Mouse (Mus musculus) liver, embryonic 14.5 days (tissue): Measurements from ENCODE around the gene Arl13b. TPM values are rescaled to one million over a fixed set of nuclear protein-coding genes. Genes with fewer than 3 reads are reported as not detected.
A peak's percentile ranks its signal among the peaks of the same experiment; 100 is the strongest.

Source experiments
- ATAC-seq: fragments of 200-750 bp; cut with Nextera tagmentation; 2 replicates; pipeline ENCODE4 v1.8.0; 2017; ENCODE audit warnings: moderate number of reproducible peaks, mild to moderate bottlenecking, moderate library complexity; ENCODE audit not compliant: insufficient read depth
- DNase-seq, 3 experiments: peaks; one replicate each; pipeline ENCODE4 v3.0.0-alpha.2; 2012 to 2013; ENCODE audit warnings: low read depth in 3 of 3, low spot score in 3 of 3
- H3K27ac ChIP-seq: fragments of 300-500 bp; sonication (generic); 2 replicates; pipeline ENCODE4 v1.5.1; 2014; ENCODE audit warnings: moderate library complexity, mild to moderate bottlenecking, control low read depth, inconsistent platforms
- H3K27me3 ChIP-seq: fragments of 300-500 bp; sonication (generic); 2 replicates; pipeline ENCODE4 v1.6.1; 2014; ENCODE audit warnings: mild to moderate bottlenecking, low read length, moderate library complexity; ENCODE audit not compliant: control insufficient read depth, insufficient read depth
- H3K36me3 ChIP-seq: fragments of 300-500 bp; sonication (generic); replicated peaks from 2 replicates; pipeline ENCODE4 v1.6.1; 2014; ENCODE audit warnings: low read depth; ENCODE audit not compliant: control insufficient read depth, insufficient read depth
- H3K4me1 ChIP-seq, 2 experiments: fragments of 200-500 bp in 1 of 2; fragments of 300-500 bp in 1 of 2; sonication (generic) in 1 of 2; replicated peaks; 2 replicates each; pipeline ENCODE4 v1.6.1; 2012 to 2014; ENCODE audit warnings: antibody characterized with exemption in 1 of 2, inconsistent platforms in 1 of 2, low read length in 1 of 2; ENCODE audit not compliant: control insufficient read depth in 2 of 2, insufficient read depth in 2 of 2
- H3K4me2 ChIP-seq: fragments of 300-500 bp; sonication (generic); 2 replicates; pipeline ENCODE4 v1.6.1; 2014; ENCODE audit warnings: low read depth, mild to moderate bottlenecking, control low read depth, moderate library complexity
- H3K4me3 ChIP-seq, 2 experiments: fragments of 200-500 bp in 1 of 2; fragments of 300-500 bp in 1 of 2; sonication (generic) in 1 of 2; 2 replicates each; pipeline ENCODE4 v1.5.1; 2012 to 2014; ENCODE audit warnings: low read depth in 2 of 2, low read length in 2 of 2, mild to moderate bottlenecking in 2 of 2, control low read depth in 1 of 2, inconsistent platforms in 1 of 2, moderate library complexity in 1 of 2; ENCODE audit not compliant: insufficient read depth in 1 of 2
- H3K9ac ChIP-seq: fragments of 300-500 bp; sonication (generic); replicated peaks from 2 replicates; pipeline ENCODE4 v1.6.1; 2014; ENCODE audit warnings: mild to moderate bottlenecking, control low read depth, moderate library complexity
- H3K9me3 ChIP-seq: fragments of 300-500 bp; sonication (generic); 2 replicates; pipeline ENCODE4 v1.6.1; 2016; ENCODE audit warnings: low read length, mixed read lengths; ENCODE audit not compliant: control insufficient read depth
- CTCF ChIP-seq: IDR thresholded peaks from 2 replicates; pipeline ENCODE4 v1.5.1; 2016; ENCODE audit warnings: antibody characterized with exemption, low read depth, control low read depth
- EP300 ChIP-seq: IDR thresholded peaks from 2 replicates; pipeline ENCODE4 v1.6.1; 2016; ENCODE audit warnings: antibody characterized with exemption, low read depth
- WGBS: fragments of 180-500 bp; shearing (Covaris S2); extraction: QIAGEN DNeasy Blood & Tissue Kit; methylation state at CpG from one replicate; pipeline ENCODE4 v1.1.7; 2014; ENCODE audit not compliant: insufficient replicate concordance; 5-methylcytosine and 5-hydroxymethylcytosine counted together
- polyA plus RNA-seq, 2 experiments: library from polyadenylated mRNA; depleted of rRNA in 1 of 2; stranded (reverse) in 1 of 2; unstranded in 1 of 2; fragments of >200 nt; fragmentation: Nextera tagmentation in 1 of 2; extraction: Ambion mirVana in 1 of 2; gene quantifications; 2 replicates each; pipeline versions ENCODE4 v1.2.1 to v1.2.3; 2012 to 2014

Arl13b gene
- polyA plus RNA-seq, 2 experiments = 1.9 to 4.3 TPM

DNA sequence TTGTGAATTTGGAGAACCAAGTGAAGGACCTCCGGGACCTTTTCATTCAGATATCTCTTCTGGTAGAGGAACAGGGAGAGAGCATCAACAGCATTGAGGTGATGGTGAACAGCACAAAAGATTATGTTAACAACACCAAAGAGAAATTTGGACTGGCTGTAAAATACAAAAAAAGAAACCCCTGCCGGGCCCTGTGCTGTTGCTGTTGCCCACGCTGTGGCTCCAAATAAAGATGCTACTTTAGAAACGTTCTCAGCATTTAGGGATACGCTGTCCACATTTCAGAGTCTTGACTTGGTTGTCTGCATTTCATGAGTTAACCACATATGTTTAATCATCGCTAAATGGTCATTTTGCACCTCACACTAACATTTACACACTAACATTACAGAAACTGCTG lies 24.4 kb downstream of the Arl13b start:
- Histone ChIP-seq H3K9me3 (no peaks in the 10 kb centered on the region), H3K4me2 (no peak overlapping the region), H3K9ac (no peak overlapping the region), H3K4me1 (no peaks in the 10 kb centered on the region), H3K27me3 (no peaks in the 10 kb centered on the region), H3K4me3 (no peak overlapping the region), H3K36me3 (no peaks in the 10 kb centered on the region), H3K27ac (no peak overlapping the region)
- no peak for DNase-seq
- ATAC-seq = no peak
- TF ChIP-seq EP300 (no peak), CTCF (no peak)
- 85% methylated on average over 6 of the region's 6 CpGs for whole genome bisulfite sequencing

GRCm38 (mm10) chr16:62814491-62814890 lies 32.3 kb downstream of the Arl13b start, which contains the start of gene Stx19:
Gene Stx19, plus strand, starts transcription at chr16:62814676.
- no peaks in the 10 kb centered on the region for H3K36me3 ChIP-seq
- DNase-seq (no peak), ATAC-seq (no peak)
- H3K27ac ChIP-seq = no peak within 1 kb of the TSS
- no peaks in the 10 kb centered on the region for H3K9me3 ChIP-seq
- no peaks in the 10 kb centered on the region for H3K27me3 ChIP-seq
- no peak within 1 kb of the TSS for H3K4me2 ChIP-seq
- H3K4me1 ChIP-seq = 0 out of 4 replicates have a peak, but pooled peaks cover 0 to 2% of the 10 kb centered on the region in 2 experiments
- no peak within 1 kb of the TSS for H3K9ac ChIP-seq
- WGBS = 61% methylated on average over 5 of the region's 5 CpGs
- no peak within 1 kb of the TSS for H3K4me3 ChIP-seq
- TF ChIP-seq EP300 (no peak), CTCF (no peak)

DNA sequence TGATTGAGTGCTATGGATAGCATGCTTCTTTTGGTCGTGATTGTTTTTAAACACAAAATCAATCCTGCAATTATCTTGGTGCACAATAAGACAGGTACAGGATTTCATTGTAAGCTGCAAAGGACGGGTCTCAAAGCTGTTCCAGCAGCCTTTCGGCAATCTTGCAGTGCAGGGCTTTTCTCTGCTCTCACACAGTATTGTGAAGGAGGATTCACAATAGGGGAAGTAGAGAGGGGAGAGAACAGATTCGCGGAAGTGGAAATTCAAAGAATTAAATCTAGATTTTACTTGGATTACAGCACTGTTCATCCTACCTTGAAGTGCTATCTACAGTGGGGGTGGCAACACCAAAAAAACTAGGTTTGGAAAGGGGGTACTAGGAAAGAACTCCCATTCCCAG lies 33.0 kb downstream of the Arl13b start:
- no peak overlapping the region for H3K4me3 ChIP-seq
- H3K4me2 ChIP-seq = no peak overlapping the region
- TF ChIP-seq CTCF = no peak
- TF ChIP-seq EP300 = no peak
- no peak overlapping the region for H3K9ac ChIP-seq
- no peaks in the 10 kb centered on the region for H3K36me3 ChIP-seq
- 65% methylated on average over 5 of the region's 5 CpGs for WGBS
- H3K27me3 ChIP-seq = no peaks in the 10 kb centered on the region
- no peaks in the 10 kb centered on the region for H3K9me3 ChIP-seq
- no peak for ATAC-seq
- no peak for DNase-seq
- H3K4me1 ChIP-seq = 0 out of 4 replicates have a peak, but pooled peaks cover 0 to 2% of the 10 kb centered on the region in 2 experiments
- no peak overlapping the region for H3K27ac ChIP-seq

DNA sequence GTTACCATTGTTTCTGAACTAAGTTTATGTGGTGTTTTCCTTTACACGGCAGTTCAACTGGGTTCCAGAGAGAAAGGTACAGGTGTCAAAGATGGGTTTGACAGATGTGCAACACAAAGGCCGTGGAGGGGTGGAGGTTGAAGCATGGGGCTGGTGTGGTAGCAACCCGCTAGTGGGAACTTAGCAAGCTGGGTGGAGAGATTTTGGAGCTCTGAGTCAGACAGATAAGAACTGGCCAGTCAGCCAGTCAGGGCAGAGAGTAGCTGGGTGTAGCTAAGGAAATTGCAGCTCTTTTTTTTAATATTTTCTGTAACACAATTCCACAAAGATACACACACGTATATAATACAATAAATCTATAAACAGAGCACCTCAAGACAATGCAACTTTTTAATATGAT lies 36.0 kb downstream of the Arl13b start:
- TF ChIP-seq CTCF = no peak
- TF ChIP-seq EP300 = no peak
- H3K36me3 ChIP-seq = no peaks in the 10 kb centered on the region
- no peaks in the 10 kb centered on the region for H3K27me3 ChIP-seq
- H3K4me2 ChIP-seq = no peak overlapping the region
- DNase-seq = no peak
- 0 out of 4 replicates have a peak, but pooled peaks cover 0 to 2% of the 10 kb centered on the region in 2 experiments for H3K4me1 ChIP-seq
- H3K4me3 ChIP-seq = no peak overlapping the region
- H3K9me3 ChIP-seq = no peaks in the 10 kb centered on the region
- peak; percentile 61; the same call in 1 of the 2 replicates for ATAC-seq
- 36% methylated on average over 4 of the region's 4 CpGs for WGBS
- no peak overlapping the region for H3K9ac ChIP-seq
- no peak overlapping the region for H3K27ac ChIP-seq

- Histone ChIP-seq H3K4me3 (no peak overlapping the region), H3K4me2 (no peak overlapping the region), H3K27ac (no peak overlapping the region), H3K27me3 (no peaks in the 10 kb centered on the region), H3K9me3 (no peaks in the 10 kb centered on the region), H3K36me3 (no peaks in the 10 kb centered on the region), H3K4me1 (0 out of 4 replicates have a peak, but pooled peaks cover 0 to 2% of the 10 kb centered on the region in 2 experiments), H3K9ac (no peak overlapping the region)
- ATAC-seq (no peak), DNase-seq (no peak)
- WGBS = 53% methylated on average over 8 of the region's 8 CpGs
- TF ChIP-seq EP300 (no peak), CTCF (no peak)
Observed at GRCm38 (mm10) chr16:62807249-62807979, 39.4 kb downstream of the Arl13b start.
